Mouse (Mus musculus) fat pad, adult 2 months (tissue): ENCODE data around the gene Smlr1.

Experiments
- DNase-seq: peaks from one replicate; pipeline ENCODE4 v3.0.0-alpha.2; 2011; ENCODE audit warnings: low read depth, low spot score; ENCODE audit errors: extremely low read depth

Smlr1 gene

DNA sequence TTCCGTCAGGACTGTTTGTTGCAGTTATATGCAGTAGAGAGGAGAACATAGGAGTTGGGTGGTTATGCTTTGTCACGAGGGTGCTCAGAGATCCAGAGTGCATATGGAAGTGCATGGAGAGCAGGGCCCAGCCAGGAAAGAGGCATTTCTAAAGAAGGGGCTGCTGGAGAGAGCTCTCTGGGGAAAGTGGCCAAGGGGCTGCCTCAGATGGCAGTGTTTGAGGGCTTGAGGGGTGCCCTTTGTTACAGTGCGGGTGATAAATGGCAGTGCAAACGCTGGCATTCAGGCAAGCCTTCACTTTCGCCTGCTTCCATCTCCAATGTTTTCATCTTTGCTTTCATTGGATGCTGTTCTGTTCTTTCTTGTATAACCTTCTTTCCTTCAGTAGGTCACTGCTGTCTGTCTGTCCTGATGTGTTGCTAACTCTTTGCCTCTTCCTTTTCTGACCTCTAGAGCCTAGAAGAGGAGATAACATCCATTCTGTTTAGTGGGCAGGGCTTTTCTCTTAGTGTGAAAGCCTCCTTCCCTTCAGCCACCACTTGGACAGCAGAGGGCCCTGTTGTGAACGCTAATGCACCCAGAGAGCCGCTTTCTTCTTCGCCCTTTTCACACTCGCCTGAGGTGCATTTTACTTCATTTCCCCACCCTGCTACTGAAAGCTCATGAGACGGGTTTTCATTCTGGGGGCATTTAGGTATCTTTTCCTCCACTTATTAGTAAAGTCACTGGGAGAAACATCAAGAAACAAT, 36.6 kb downstream of the Smlr1 start:
- no peak for DNase-seq

DNA sequence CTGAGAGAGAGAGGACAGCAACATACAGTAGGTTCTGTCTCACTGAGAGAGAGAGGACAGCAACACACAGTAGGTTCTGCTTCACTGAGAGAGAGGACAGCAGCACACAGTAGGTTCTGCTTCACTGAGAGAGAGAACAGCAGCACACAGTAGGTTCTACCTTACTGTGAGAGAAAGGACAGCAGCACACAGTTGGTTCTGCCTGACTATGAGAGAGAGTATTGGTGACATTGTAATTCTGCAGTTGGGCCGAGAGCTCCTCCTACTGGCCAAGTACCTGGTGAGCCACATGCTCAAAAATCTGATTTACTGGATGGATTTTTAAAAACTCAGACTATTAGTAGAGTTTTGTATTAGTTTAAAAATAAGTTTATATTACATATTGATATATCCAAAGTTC, 47.6 kb downstream of the Smlr1 start:
- no peak for DNase-seq

DNA sequence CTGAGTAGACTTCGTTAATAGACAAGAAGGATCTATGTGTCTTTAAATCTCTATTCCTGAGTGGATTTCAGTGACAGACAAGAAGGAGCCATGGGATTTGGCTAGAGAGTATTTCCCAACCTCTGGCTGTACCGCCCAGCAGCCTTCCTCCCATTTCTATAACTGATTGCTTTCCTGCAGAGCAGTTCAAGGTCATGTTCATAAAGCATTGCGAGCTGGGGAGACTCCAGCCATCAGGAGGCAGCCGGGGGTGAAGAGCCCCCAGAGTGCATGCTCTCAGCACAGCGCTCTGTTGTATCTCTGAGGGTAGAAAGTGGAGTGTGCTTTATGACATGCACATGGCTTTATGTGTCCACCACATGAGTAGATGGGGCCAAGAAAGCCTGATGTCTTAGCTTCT, 53.3 kb downstream of the Smlr1 start:
- no peak for DNase-seq

DNA sequence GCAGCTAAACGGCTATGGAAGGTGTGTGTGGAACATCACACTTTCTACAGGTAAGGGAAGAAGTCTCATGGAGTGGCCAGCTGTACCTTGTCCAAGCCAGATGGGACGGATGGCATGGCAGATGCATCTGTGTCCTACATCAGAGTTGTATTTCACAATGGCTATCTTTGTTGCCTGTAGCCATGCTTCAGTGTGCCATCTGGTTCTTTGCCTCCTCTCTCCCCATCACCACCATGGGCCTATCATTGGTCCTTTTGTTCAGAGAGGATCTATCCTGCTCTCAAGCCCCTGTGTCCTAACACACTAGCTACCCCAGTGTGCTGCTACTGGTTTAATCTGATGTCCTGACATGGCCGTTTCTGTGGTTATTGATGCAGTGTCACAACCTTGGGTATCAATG, 56.4 kb downstream of the Smlr1 start:
- no peak for DNase-seq
